Comparison of ENCODE assay signal across 23 mouse cellular contexts in the genomic region with DNA sequence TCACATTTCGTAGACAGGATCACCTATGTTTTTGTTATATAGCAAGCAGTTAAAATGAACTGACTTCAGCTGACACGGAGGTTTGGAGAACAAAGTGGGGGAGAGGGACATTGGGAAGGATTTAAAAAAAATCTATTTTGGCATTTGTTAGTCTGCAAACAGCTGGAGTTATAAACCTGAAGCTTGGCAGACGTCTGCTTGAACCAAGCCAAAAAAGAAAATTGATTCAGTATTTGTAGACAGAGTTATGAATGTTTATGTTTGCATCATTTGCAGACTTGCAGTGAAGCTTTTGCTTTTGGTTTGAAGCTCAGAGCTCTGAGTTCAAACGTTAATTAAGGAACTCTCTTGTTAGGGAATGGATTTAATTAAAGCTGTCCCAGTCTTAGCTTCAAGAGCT. TPM values are rescaled to one million over a fixed set of nuclear protein-coding genes. Genes with fewer than 3 reads are reported as not detected.
DNase-seq lines count a peak whose midpoint lies in the region; ATAC-seq and TF ChIP-seq lines count a peak whose summit lies in the region.
"Had no signal": no experiment of that assay in that cellular context is flagged by ENCODE, and none has a peak within 500 bp of the region (broad histone marks: within the 10 kb centered on the region; RNA-seq: fewer than 3 reads in every experiment).

No protein-coding gene starts in this region.

- 46% methylated on average over 4 of the region's 4 CpGs for WGBS in lung, postnatal 0 days
- WGBS in stomach, embryonic 14.5 days = 23% methylated on average over 4 of the region's 4 CpGs

- intact Hi-C loops in gastrocnemius, adult 2 months (cut with DNase I) = no loop called here

- H3K4me2 ChIP-seq in lung, postnatal 0 days (replicated peaks; ENCODE audit: low read depth, low read length) = no peak overlapping the region
- peak overlapping the region; percentile 6; the same call in 1 of the 2 replicates for H3K4me2 ChIP-seq in stomach, embryonic 14.5 days (replicated peaks; ENCODE audit: low read depth, low read length)
- H3K4me2 ChIP-seq: heart, embryonic 12.5 days; kidney, embryonic 15.5 days had no signal

- ATAC-seq in lung, postnatal 0 days = no peak
- peak; percentile 29; the same call in 1 of the 2 replicates for ATAC-seq in stomach, embryonic 14.5 days (ENCODE audit: insufficient number of reproducible peaks, insufficient read depth, low FRiP score, low read depth)
- ATAC-seq in erythroid progenitor cell, adult 5-6 weeks (replicated peaks; ENCODE audit: low FRiP score, poor library complexity, severe bottlenecking) = no peak
- ATAC-seq: forebrain, postnatal 0 days had no signal

- no peaks in the 10 kb centered on the region for H3K4me1 ChIP-seq in lung, postnatal 0 days (ENCODE audit: insufficient read depth, low read depth, low read length)
- peaks cover 12% of the 10 kb centered on the region for H3K4me1 ChIP-seq in embryonic fibroblast, embryonic 13.5 days (ENCODE audit: control insufficient read depth, insufficient read depth, low read length)
- H3K4me1 ChIP-seq in stomach, embryonic 14.5 days (ENCODE audit: control insufficient read depth, insufficient read depth, low read length) = peaks cover 20% of the 10 kb centered on the region; the same call in 1 of the 2 replicates
- H3K4me1 ChIP-seq: heart, embryonic 12.5 days; kidney, embryonic 15.5 days; midbrain, embryonic 10.5 days had no signal

- H3K27ac ChIP-seq in gastrocnemius, adult 2 months = peak overlapping the region; percentile 56
- H3K27ac ChIP-seq in lung, postnatal 0 days (ENCODE audit: low read length) = no peak overlapping the region
- H3K27ac ChIP-seq in embryonic fibroblast, embryonic 13.5 days (ENCODE audit: insufficient read depth, low read length) = peak overlapping the region; percentile 77
- peak overlapping the region; percentile 78 for H3K27ac ChIP-seq in stomach, embryonic 14.5 days (ENCODE audit: low read length)
- H3K27ac ChIP-seq: hindbrain, postnatal 0 days; kidney, embryonic 15.5 days; liver, embryonic 14.5 days; midbrain, embryonic 10.5 days had no signal

- no peaks in the 10 kb centered on the region for H3K27me3 ChIP-seq in lung, postnatal 0 days (replicated peaks; ENCODE audit: insufficient read depth, low read length)
- H3K27me3 ChIP-seq in stomach, embryonic 14.5 days (ENCODE audit: control insufficient read depth, insufficient read depth, low read length) = no peaks in the 10 kb centered on the region
- H3K27me3 ChIP-seq: heart, embryonic 12.5 days; kidney, embryonic 15.5 days had no signal

- no peak for TF ChIP-seq CTCF in gastrocnemius, adult 2 months (IDR thresholded peaks at IDR 0.05)
- TF ChIP-seq CTCF in lung, postnatal 0 days (IDR thresholded peaks at IDR 0.05) = no peak
- TF ChIP-seq CTCF in embryonic fibroblast, embryonic 13.5 days (IDR thresholded peaks at IDR 0.05; ENCODE audit: borderline replicate concordance, insufficient read depth, low read length) = no peak

- no peak overlapping the region for H3K9ac ChIP-seq in lung, postnatal 0 days (replicated peaks; ENCODE audit: low read depth)
- no peak overlapping the region for H3K9ac ChIP-seq in stomach, embryonic 14.5 days (replicated peaks; ENCODE audit: low read depth, low read length)
- H3K9ac ChIP-seq: forebrain, postnatal 0 days; heart, embryonic 12.5 days; kidney, embryonic 15.5 days; liver, embryonic 14.5 days had no signal

- TF ChIP-seq POLR2A in embryonic fibroblast, embryonic 13.5 days (IDR thresholded peaks at IDR 0.05; ENCODE audit: low read depth, low read length) = no peak

- DNase-seq in gastrocnemius, adult 2 months = no peak
- no peak for DNase-seq in gastrocnemius, postnatal 25 days
- peak; percentile 40 for DNase-seq in lung, postnatal 0 days (ENCODE audit: low spot score)
- no peak for DNase-seq in lung, postnatal 4 days
- DNase-seq in layer of hippocampus, adult 9-11 months = no peak
- DNase-seq: adrenal gland, adult 8-10 months; B cell, adult 2 months; cerebellum, adult 18-20 months; forebrain, postnatal 0 days; gastrocnemius, postnatal 14 days; heart, postnatal 4 days; right cerebral cortex, adult 18-20 months; spleen, adult 18-20 months; thymus, adult 18-20 months had no signal

- no peaks in the 10 kb centered on the region for H3K36me3 ChIP-seq in lung, postnatal 0 days (ENCODE audit: insufficient read depth, low read length)
- no peaks in the 10 kb centered on the region for H3K36me3 ChIP-seq in stomach, embryonic 14.5 days (ENCODE audit: control insufficient read depth, insufficient read depth, low read length)
- H3K36me3 ChIP-seq: heart, embryonic 12.5 days; kidney, embryonic 15.5 days; midbrain, embryonic 10.5 days had no signal

- TF ChIP-seq EP300 in lung, postnatal 0 days (IDR thresholded peaks at IDR 0.05) = no peak

- H3K9me3 ChIP-seq in lung, postnatal 0 days (ENCODE audit: low read length) = no peaks in the 10 kb centered on the region
- no peaks in the 10 kb centered on the region for H3K9me3 ChIP-seq in stomach, embryonic 14.5 days (ENCODE audit: control insufficient read depth, low read depth, low read length)
- H3K9me3 ChIP-seq: heart, embryonic 12.5 days; kidney, embryonic 15.5 days; midbrain, embryonic 10.5 days had no signal

- H3K4me3 ChIP-seq in gastrocnemius, adult 2 months = no peak overlapping the region
- H3K4me3 ChIP-seq in lung, postnatal 0 days (ENCODE audit: low read depth, low read length) = no peak overlapping the region
- H3K4me3 ChIP-seq in embryonic fibroblast, embryonic 13.5 days (ENCODE audit: insufficient read depth, low read length) = no peak overlapping the region
- H3K4me3 ChIP-seq in stomach, embryonic 14.5 days (ENCODE audit: low read depth, low read length) = no peak overlapping the region
- H3K4me3 ChIP-seq: heart, embryonic 12.5 days; kidney, embryonic 15.5 days; layer of hippocampus, adult 2 months; midbrain, embryonic 10.5 days had no signal

RNA-seq across cellular contexts. Expression of a gene that starts 52.2 kb away (rescaled TPM):
- total RNA-seq in gastrocnemius, adult 2 months (2021) = under 1 TPM in 1 of 2 experiments, not detected in 1; 0.06 TPM
- under 1 TPM in 1 of 2 experiments, not detected in 1; 0.24 TPM for total RNA-seq in gastrocnemius, postnatal 25 days (2021)
- polyA plus RNA-seq in lung, postnatal 0 days (2015; fragmentation: Nextera tagmentation; extraction: Ambion mirVana) = 1.1 and 1.5 TPM in 2 replicates
- polyA plus RNA-seq in embryonic fibroblast, embryonic 13.5 days (2011; ENCODE audit: insufficient read length, low read depth, missing spikeins) = 26.8 and 31.0 TPM in 2 replicates
- 9.9 and 13.2 TPM in 2 replicates for polyA plus RNA-seq in stomach, embryonic 14.5 days (2014; fragmentation: Nextera tagmentation; extraction: Ambion mirVana)
- 32.3 and 43.2 TPM in 2 replicates for total RNA-seq in erythroid progenitor cell, adult 5-6 weeks (2015; ENCODE audit: low replicate concordance)
- total RNA-seq in erythroid progenitor cell, adult 5-6 weeks (2017; ENCODE audit: low replicate concordance) = 24.4 and 30.3 TPM in 2 replicates

RNA-seq across cellular contexts. Expression of a gene that starts 52.4 kb away (rescaled TPM):
- 1 to 10 TPM; 2.9 to 3.5 TPM for total RNA-seq in gastrocnemius, adult 2 months (2021)
- total RNA-seq in gastrocnemius, postnatal 25 days (2021) = 1 to 10 TPM; 3.7 to 6.6 TPM
- polyA plus RNA-seq in lung, postnatal 0 days (2015; fragmentation: Nextera tagmentation; extraction: Ambion mirVana) = 30.0 and 34.9 TPM in 2 replicates
- 73.0 and 77.9 TPM in 2 replicates for polyA plus RNA-seq in embryonic fibroblast, embryonic 13.5 days (2011; ENCODE audit: insufficient read length, low read depth, missing spikeins)
- 26.0 and 27.3 TPM in 2 replicates for polyA plus RNA-seq in stomach, embryonic 14.5 days (2014; fragmentation: Nextera tagmentation; extraction: Ambion mirVana)
- 81.8 and 98.5 TPM in 2 replicates for total RNA-seq in erythroid progenitor cell, adult 5-6 weeks (2015; ENCODE audit: low replicate concordance)
- total RNA-seq in erythroid progenitor cell, adult 5-6 weeks (2017; ENCODE audit: low replicate concordance) = 38.8 and 50.4 TPM in 2 replicates

Comparison
In these comparisons a context has a peak if more than half of its experiments do, and no peak if none do; other contexts are left out.
1. RNA of a gene that starts 52.2 kb away (total RNA-seq): 24.4 to 43.2 TPM in erythroid progenitor cell, adult 5-6 weeks; 0.24 TPM in gastrocnemius, postnatal 25 days and 0.06 TPM in gastrocnemius, adult 2 months; every median in the first group is over 10 times any median in the second.
2. RNA of a gene that starts 52.4 kb away (total RNA-seq): 38.8 to 98.5 TPM in erythroid progenitor cell, adult 5-6 weeks; 3.7 to 6.6 TPM in gastrocnemius, postnatal 25 days and 2.9 to 3.5 TPM in gastrocnemius, adult 2 months; every median in the first group is over 4 times any median in the second.